Mouse (Mus musculus) cerebellum, postnatal 10 days (tissue): Measurements from ENCODE around the gene Creld1.

Experiments
- DNase-seq, 2 experiments: peaks; one replicate each; pipeline ENCODE4 v3.0.0; 2021; ENCODE audit warnings: mixed read lengths in 2 of 2

The Creld1 gene

GRCm38 (mm10) chr6:113471297-113471936 lies 11.7 kb upstream of the Creld1 start, which contains the start of gene Il17rc:
Gene Il17rc (plus strand): TSS chr6:113471427.
- DNase-seq = peak; percentile 40 to 54

- DNase-seq = peak; percentile 24 to 35
These were observed 11.0 kb upstream of the Creld1 start for GRCm38 (mm10) chr6:113472061-113472460.

- DNase-seq = no peak
These were observed 9.9 kb upstream of the Creld1 start for GRCm38 (mm10) chr6:113473246-113473645.

- no peak for DNase-seq
These were observed 9.4 kb upstream of the Creld1 start for GRCm38 (mm10) chr6:113473715-113474114.

- no peak for DNase-seq
These were observed 5.7 kb upstream of the Creld1 start for GRCm38 (mm10) chr6:113477353-113477752.

GRCm38 (mm10) chr6:113478906-113479305 lies 4.2 kb upstream of the Creld1 start:
- DNase-seq = peak; percentile 30 to 37

- DNase-seq = peak in 1 of 2 experiments; percentile 34
These were observed 2.3 kb upstream of the Creld1 start for GRCm38 (mm10) chr6:113480555-113481373.

- DNase-seq = peak; percentile 70 to 75
These were observed 509 bp upstream of the Creld1 start for GRCm38 (mm10) chr6:113482477-113483099.

GRCm38 (mm10) chr6:113483729-113484128 lies 632 bp downstream of the Creld1 start:
- DNase-seq = peak; percentile 69 to 72

GRCm38 (mm10) chr6:113487125-113487576 lies 4.1 kb downstream of the Creld1 start:
- DNase-seq = no peak

GRCm38 (mm10) chr6:113489410-113489809 lies 6.3 kb downstream of the Creld1 start:
- DNase-seq = no peak

GRCm38 (mm10) chr6:113492101-113492864 lies 9.2 kb downstream of the Creld1 start:
- no peak for DNase-seq

GRCm38 (mm10) chr6:113494258-113494788 lies 11.2 kb downstream of the Creld1 start:
- DNase-seq = peak; percentile 84 to 89

GRCm38 (mm10) chr6:113495071-113495675 lies 12.1 kb downstream of the Creld1 start:
- DNase-seq = peak; percentile 63 to 66

- DNase-seq = no peak
These were observed 16.2 kb downstream of the Creld1 start for GRCm38 (mm10) chr6:113499346-113499745.

GRCm38 (mm10) chr6:113501388-113502084 lies 18.4 kb downstream of the Creld1 start, which contains the start of gene Prrt3:
Gene Prrt3 (minus strand): TSS chr6:113501931.
- peak; percentile 86 to 88 for DNase-seq

GRCm38 (mm10) chr6:113502801-113503200 lies 19.7 kb downstream of the Creld1 start:
- DNase-seq = no peak

- DNase-seq = no peak
These were observed 22.6 kb downstream of the Creld1 start for GRCm38 (mm10) chr6:113505689-113506088.

- no peak for DNase-seq
These were observed 24.0 kb downstream of the Creld1 start for GRCm38 (mm10) chr6:113507130-113507529.

GRCm38 (mm10) chr6:113508272-113508946 lies 25.3 kb downstream of the Creld1 start:
- peak; percentile 67 to 73 for DNase-seq

- peak; percentile 88 to 91 for DNase-seq
These were observed 25.8 kb downstream of the Creld1 start for GRCm38 (mm10) chr6:113508947-113509280.
